Comparison of ENCODE assay signal across 8 mouse cellular contexts in the genomic region with DNA sequence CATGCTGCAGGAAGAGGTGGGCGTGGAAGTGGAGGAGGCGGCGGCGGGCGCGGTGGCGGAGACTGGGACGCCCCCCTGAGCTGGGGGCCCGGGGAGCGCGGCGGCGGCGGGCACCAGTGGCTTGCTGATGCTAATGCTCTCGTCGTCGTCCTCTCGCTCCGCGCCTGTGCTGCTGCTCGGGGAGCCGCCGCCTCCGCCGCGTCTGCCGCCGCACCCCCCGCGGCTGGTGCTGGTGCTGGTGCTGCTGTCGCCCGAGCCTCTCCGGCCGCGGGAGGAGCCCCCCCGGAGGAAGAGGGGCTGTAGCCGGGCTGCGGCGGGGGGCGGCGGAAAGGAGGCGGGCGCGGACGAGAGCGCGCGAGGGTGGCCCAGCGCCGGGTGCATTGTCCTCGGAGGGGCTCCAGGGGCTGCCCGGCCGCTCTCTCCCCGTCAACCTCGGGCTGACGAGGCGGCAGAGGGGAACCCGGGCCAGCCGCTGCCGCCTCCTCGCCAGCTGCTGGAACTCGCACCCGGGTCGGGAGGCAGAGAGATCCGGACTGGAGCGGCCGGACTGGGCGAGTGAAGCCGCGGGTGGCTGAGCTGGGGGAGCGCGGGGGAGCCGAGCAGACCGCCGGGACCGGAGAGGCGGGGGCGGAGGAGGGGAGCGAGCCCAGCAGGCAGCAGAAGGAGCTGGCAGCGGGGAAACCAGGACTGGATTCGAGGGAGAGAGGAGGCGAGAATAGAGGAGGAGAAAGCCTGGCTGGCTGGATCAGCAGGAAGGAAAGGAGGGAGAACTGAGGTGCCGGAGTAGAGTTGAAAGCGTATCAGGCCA. TPM values are rescaled to one million over a fixed set of nuclear protein-coding genes. Genes with fewer than 3 reads are reported as not detected.
A peak's percentile ranks its signal among the peaks of the same experiment; 100 is the strongest.
DNase-seq lines count a peak whose midpoint lies in the region; ATAC-seq lines count a peak whose summit lies in the region.

Gene Tmem121b, minus strand, starts transcription at position 434 of the 808 bp plus-strand sequence.

- peak within 1 kb of the TSS; percentile 78 for H3K9ac ChIP-seq in forebrain, embryonic 12.5 days
- H3K9ac ChIP-seq in hindbrain, embryonic 15.5 days: peak within 1 kb of the TSS; percentile 87

- H3K36me3 ChIP-seq in forebrain, embryonic 12.5 days (replicated peaks): no peaks in the 10 kb centered on the region
- no peaks in the 10 kb centered on the region for H3K36me3 ChIP-seq in hindbrain, embryonic 15.5 days
- H3K36me3 ChIP-seq in midbrain, embryonic 10.5 days: no peaks in the 10 kb centered on the region

- DNase-seq in adrenal gland, adult (ENCODE audit: inconsistent age in 2 of 2, low spot score in 1 of 2): peak; percentile 33 to 64
- no peak for DNase-seq in adrenal gland, adult 8-10 months
- peak; percentile 82 for DNase-seq in brain, embryonic 18.5 days (ENCODE audit: low read depth, low spot score)
- peak; percentile 92 to 97 for DNase-seq in left cerebral cortex, postnatal 25 days (ENCODE audit: low spot score in 2 of 2)
- peak; percentile 91 for DNase-seq in midbrain, embryonic 10.5 days (ENCODE audit: low spot score)
- DNase-seq in right cerebral cortex, postnatal 4 days: peak; percentile 86

- peak within 1 kb of the TSS; percentile 94 for H3K27ac ChIP-seq in forebrain, embryonic 12.5 days
- peak within 1 kb of the TSS; percentile 97 for H3K27ac ChIP-seq in hindbrain, embryonic 15.5 days (replicated peaks)
- peak within 1 kb of the TSS; percentile 91 for H3K27ac ChIP-seq in midbrain, embryonic 10.5 days (replicated peaks)

- H3K9me3 ChIP-seq in forebrain, embryonic 12.5 days: no peaks in the 10 kb centered on the region
- H3K9me3 ChIP-seq in hindbrain, embryonic 15.5 days: no peaks in the 10 kb centered on the region
- no peaks in the 10 kb centered on the region for H3K9me3 ChIP-seq in midbrain, embryonic 10.5 days (replicated peaks)

- intact Hi-C loops in left cerebral cortex, postnatal 25 days (cut with DNase I): loop anchor here (1.0 to 2.0 kb wide), 3 partner anchors 11 to 37 kb away; partner anchors contain the start of gene Hdhd5

- peak within 1 kb of the TSS; percentile 81 for H3K4me2 ChIP-seq in forebrain, embryonic 12.5 days
- H3K4me2 ChIP-seq in hindbrain, embryonic 15.5 days: peak within 1 kb of the TSS; percentile 80

- peak; percentile 91 for ATAC-seq in forebrain, embryonic 12.5 days (ENCODE audit: low FRiP score)
- peak; percentile 86 for ATAC-seq in hindbrain, embryonic 15.5 days (ENCODE audit: low FRiP score, low read depth)

- peaks cover 41% of the 10 kb centered on the region for H3K4me1 ChIP-seq in forebrain, embryonic 12.5 days
- peaks cover 62% of the 10 kb centered on the region for H3K4me1 ChIP-seq in hindbrain, embryonic 15.5 days (replicated peaks)
- peaks cover 53% of the 10 kb centered on the region for H3K4me1 ChIP-seq in midbrain, embryonic 10.5 days

- WGBS in forebrain, embryonic 12.5 days: under 1% methylated on average over 53 of the region's 84 CpGs
- under 1% methylated on average over 53 of the region's 84 CpGs for WGBS in hindbrain, embryonic 15.5 days
- WGBS in midbrain, embryonic 10.5 days: under 1% methylated on average over 84 of the region's 84 CpGs

- peaks cover 29% of the 10 kb centered on the region for H3K27me3 ChIP-seq in forebrain, embryonic 12.5 days
- no peaks in the 10 kb centered on the region for H3K27me3 ChIP-seq in hindbrain, embryonic 15.5 days
- H3K27me3 ChIP-seq in midbrain, embryonic 10.5 days (ENCODE audit: low read depth, poor library complexity, severe bottlenecking): peaks cover 52% of the 10 kb centered on the region

- H3K4me3 ChIP-seq in forebrain, embryonic 12.5 days (replicated peaks): peak within 1 kb of the TSS; percentile 74
- H3K4me3 ChIP-seq in hindbrain, embryonic 15.5 days: peak within 1 kb of the TSS; percentile 90
- H3K4me3 ChIP-seq in midbrain, embryonic 10.5 days: peak within 1 kb of the TSS; percentile 77

RNA-seq across cellular contexts. Expression of gene Tmem121b, which starts in this region (rescaled TPM):
- total RNA-seq in adrenal gland, adult 8-10 months (2022): under 1 TPM in 3 of 4 experiments, not detected in 1; 0.07 to 0.12 (median 0.08) TPM
- 2.5 TPM in 2 replicates for polyA plus RNA-seq in forebrain, embryonic 12.5 days (2016; fragmentation: Nextera tagmentation; extraction: Ambion mirVana)
- 2.9 and 3.5 TPM in 2 replicates for polyA plus RNA-seq in hindbrain, embryonic 15.5 days (2015; fragmentation: Nextera tagmentation; extraction: Ambion mirVana)
- total RNA-seq in left cerebral cortex, postnatal 25 days (2021): 10 to 100 TPM; 65.3 to 78.4 TPM
- 0.49 and 0.79 TPM in 2 replicates for polyA plus RNA-seq in midbrain, embryonic 10.5 days (2016; fragmentation: Nextera tagmentation; extraction: Ambion mirVana)

Comparison
In these comparisons a context has a peak if more than half of its experiments do, and no peak if none do; other contexts are left out.
1. RNA of gene Tmem121b (total RNA-seq): 65.3 to 78.4 TPM in left cerebral cortex, postnatal 25 days; 0.07 to 0.12 TPM in adrenal gland, adult 8-10 months; every median in the first group is over 10 times any median in the second.
2. Peak in DNase-seq, H3K4me3 ChIP-seq and H3K27ac ChIP-seq in midbrain, embryonic 10.5 days; RNA of the gene not detected or under 1 TPM.
3. Peak in every context shown above with its lines, with median percentiles within 50 percentile points of each other: H3K27ac ChIP-seq and H3K4me3 ChIP-seq.